Mouse (Mus musculus) lung, embryonic 16.5 days (tissue): ENCODE measurements around the gene Mvb12b. TPM values are rescaled to one million over a fixed set of nuclear protein-coding genes. Genes with fewer than 3 reads are reported as not detected.

ENCODE experiments used
- ATAC-seq: fragments of 200-750 bp; cut with Nextera tagmentation; 2 replicates; pipeline ENCODE4 v1.8.0; 2017; ENCODE audit warnings: low read depth, mild to moderate bottlenecking, moderate library complexity
- H3K27ac ChIP-seq: fragments of 300-500 bp; sonication (generic); 2 replicates; pipeline ENCODE4 v1.5.1; 2014; ENCODE audit warnings: mild to moderate bottlenecking, control low read depth, low read length
- H3K27me3 ChIP-seq: fragments of 300-500 bp; sonication (generic); 2 replicates; pipeline ENCODE4 v1.6.1; 2014; ENCODE audit warnings: low read depth, low read length, mixed read lengths; ENCODE audit not compliant: control insufficient read depth, insufficient read depth
- H3K36me3 ChIP-seq: fragments of 300-500 bp; sonication (generic); 2 replicates; pipeline ENCODE4 v1.6.1; 2014; ENCODE audit warnings: low read length; ENCODE audit not compliant: control insufficient read depth, insufficient read depth
- H3K4me1 ChIP-seq: fragments of 300-500 bp; sonication (generic); replicated peaks from 2 replicates; pipeline ENCODE4 v1.6.1; 2014; ENCODE audit warnings: low read length, mixed read lengths; ENCODE audit not compliant: control insufficient read depth, insufficient read depth
- H3K4me2 ChIP-seq: fragments of 300-500 bp; sonication (generic); 2 replicates; pipeline ENCODE4 v1.6.1; 2014; ENCODE audit warnings: low read depth, low read length, control low read depth
- H3K4me3 ChIP-seq: fragments of 300-500 bp; sonication (generic); 2 replicates; pipeline ENCODE4 v1.5.1; 2014; ENCODE audit warnings: mild to moderate bottlenecking, low read length, control low read depth
- H3K9ac ChIP-seq: fragments of 300-500 bp; sonication (generic); 2 replicates; pipeline ENCODE4 v1.6.1; 2014; ENCODE audit warnings: low read length, control low read depth
- H3K9me3 ChIP-seq: fragments of 300-500 bp; sonication (generic); 2 replicates; pipeline ENCODE4 v1.6.1; 2016; ENCODE audit warnings: low read length; ENCODE audit not compliant: control insufficient read depth
- WGBS: fragments of 180-500 bp; shearing (Covaris S2); extraction: QIAGEN DNeasy Blood & Tissue Kit; methylation state at CpG from one replicate; pipeline ENCODE4 v1.1.7; 2014; 5-methylcytosine and 5-hydroxymethylcytosine counted together
- polyA plus RNA-seq: library from polyadenylated mRNA; unstranded; fragments of >200 nt; fragmentation: Nextera tagmentation; extraction: Ambion mirVana; gene quantifications from 2 replicates; pipeline ENCODE4 v1.2.1, GENCODE M21; 2015

Gene Mvb12b
- polyA plus RNA-seq, 1 experiment from 2014 or later = 21.6 TPM

GRCm38 (mm10) chr2:33870369-33871180 lies 17.2 kb downstream of the Mvb12b start:
- peaks cover 66% of the 10 kb centered on the region for H3K4me1 ChIP-seq
- H3K36me3 ChIP-seq = peaks cover 6% of the 10 kb centered on the region
- no peak overlapping the region for H3K4me2 ChIP-seq
- 48% methylated on average over 17 of the region's 17 CpGs for WGBS
- H3K9ac ChIP-seq = 0 out of 2 replicates have a peak overlapping the region, but pooled peaks have one; percentile 36
- peak; percentile 67 for ATAC-seq
- H3K9me3 ChIP-seq = no peaks in the 10 kb centered on the region
- no peaks in the 10 kb centered on the region for H3K27me3 ChIP-seq
- no peak overlapping the region for H3K4me3 ChIP-seq
- peak overlapping the region; percentile 83 for H3K27ac ChIP-seq

DNA sequence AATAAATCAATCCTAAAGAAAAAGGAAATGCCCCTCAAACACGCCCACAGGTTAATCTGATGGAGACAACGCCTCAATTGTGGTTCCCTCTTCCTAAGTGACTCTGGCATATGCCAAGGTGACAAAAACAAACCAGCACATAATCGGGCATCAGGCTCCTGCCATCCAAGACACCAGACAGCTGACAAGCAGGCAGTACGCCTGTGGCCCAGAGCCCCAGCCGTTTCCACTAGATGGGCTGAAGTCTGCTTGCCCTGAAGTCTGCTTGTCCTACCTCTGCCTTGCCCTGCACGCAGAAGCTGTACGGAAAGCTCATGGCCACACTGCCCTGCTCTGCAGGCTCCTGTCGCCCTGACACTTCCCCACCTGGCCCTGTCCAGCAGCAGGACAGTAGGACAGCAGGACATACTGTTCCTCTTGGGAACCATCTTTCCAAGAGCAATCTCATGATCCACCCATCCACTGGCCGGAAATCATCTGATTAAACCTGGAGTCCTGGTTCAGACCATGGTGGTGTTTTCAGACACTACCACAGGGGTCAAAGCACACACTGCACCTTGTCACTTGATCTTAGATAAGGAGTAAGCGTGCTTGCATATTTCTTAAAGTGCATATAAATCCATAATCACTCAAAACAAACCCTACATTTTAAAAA lies 17.9 kb downstream of the Mvb12b start:
- Histone ChIP-seq H3K36me3 (peaks cover 6% of the 10 kb centered on the region), H3K4me2 (no peak overlapping the region; the same call in 1 of the 2 replicates), H3K4me1 (peaks cover 58% of the 10 kb centered on the region), H3K4me3 (no peak overlapping the region), H3K27ac (peak overlapping the region; percentile 83), H3K27me3 (no peaks in the 10 kb centered on the region), H3K9me3 (no peaks in the 10 kb centered on the region), H3K9ac (peak overlapping the region; percentile 22; the same call in 1 of the 2 replicates)
- 50% methylated on average over 10 of the region's 10 CpGs for WGBS
- no peak for ATAC-seq

- ATAC-seq = no peak
- Histone ChIP-seq H3K4me2 (no peak overlapping the region), H3K36me3 (peaks cover 6% of the 10 kb centered on the region), H3K9me3 (no peaks in the 10 kb centered on the region), H3K9ac (no peak overlapping the region), H3K4me3 (no peak overlapping the region), H3K4me1 (peaks cover 51% of the 10 kb centered on the region), H3K27me3 (no peaks in the 10 kb centered on the region), H3K27ac (peak overlapping the region; percentile 83)
- 40% methylated on average over 5 of the region's 5 CpGs for WGBS
These were observed 18.6 kb downstream of the Mvb12b start for GRCm38 (mm10) chr2:33868996-33869688.

DNA sequence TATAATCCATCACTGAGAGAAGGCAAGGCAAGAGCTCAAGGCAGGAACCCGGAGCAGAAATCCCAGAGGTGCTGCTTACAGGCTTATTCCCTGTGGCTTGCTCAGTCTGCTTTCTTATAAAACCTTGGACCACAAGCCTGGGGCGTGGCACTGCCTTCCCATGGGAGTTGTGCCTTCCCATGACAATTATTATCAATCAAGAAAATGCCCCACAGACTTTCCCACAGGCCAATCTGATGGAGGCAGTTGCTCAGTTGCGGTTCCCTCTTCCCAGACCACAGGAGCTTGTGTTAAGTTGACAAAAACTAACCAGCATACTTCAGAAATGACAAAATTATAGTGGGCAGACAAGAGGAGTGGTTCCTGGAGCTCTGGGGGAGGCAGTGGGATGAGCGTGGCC lies 19.4 kb downstream of the Mvb12b start:
- H3K27ac ChIP-seq = no peak overlapping the region
- H3K36me3 ChIP-seq = peaks cover 3% of the 10 kb centered on the region
- H3K9me3 ChIP-seq = no peaks in the 10 kb centered on the region
- H3K27me3 ChIP-seq = no peaks in the 10 kb centered on the region
- WGBS = 85% methylated on average over 4 of the region's 4 CpGs
- no peak overlapping the region for H3K4me3 ChIP-seq
- H3K9ac ChIP-seq = no peak overlapping the region
- no peak overlapping the region for H3K4me2 ChIP-seq
- H3K4me1 ChIP-seq = peaks cover 43% of the 10 kb centered on the region
- no peak for ATAC-seq

GRCm38 (mm10) chr2:33856746-33857145 lies 31.0 kb downstream of the Mvb12b start:
- 56% methylated on average over 2 of the region's 2 CpGs for WGBS
- Histone ChIP-seq H3K4me3 (no peak overlapping the region), H3K9me3 (no peaks in the 10 kb centered on the region), H3K27me3 (no peaks in the 10 kb centered on the region), H3K36me3 (peaks cover 5% of the 10 kb centered on the region; the same call in 1 of the 2 replicates), H3K27ac (no peak overlapping the region), H3K9ac (no peak overlapping the region), H3K4me2 (no peak overlapping the region), H3K4me1 (peaks cover 11% of the 10 kb centered on the region)
- no peak for ATAC-seq

DNA sequence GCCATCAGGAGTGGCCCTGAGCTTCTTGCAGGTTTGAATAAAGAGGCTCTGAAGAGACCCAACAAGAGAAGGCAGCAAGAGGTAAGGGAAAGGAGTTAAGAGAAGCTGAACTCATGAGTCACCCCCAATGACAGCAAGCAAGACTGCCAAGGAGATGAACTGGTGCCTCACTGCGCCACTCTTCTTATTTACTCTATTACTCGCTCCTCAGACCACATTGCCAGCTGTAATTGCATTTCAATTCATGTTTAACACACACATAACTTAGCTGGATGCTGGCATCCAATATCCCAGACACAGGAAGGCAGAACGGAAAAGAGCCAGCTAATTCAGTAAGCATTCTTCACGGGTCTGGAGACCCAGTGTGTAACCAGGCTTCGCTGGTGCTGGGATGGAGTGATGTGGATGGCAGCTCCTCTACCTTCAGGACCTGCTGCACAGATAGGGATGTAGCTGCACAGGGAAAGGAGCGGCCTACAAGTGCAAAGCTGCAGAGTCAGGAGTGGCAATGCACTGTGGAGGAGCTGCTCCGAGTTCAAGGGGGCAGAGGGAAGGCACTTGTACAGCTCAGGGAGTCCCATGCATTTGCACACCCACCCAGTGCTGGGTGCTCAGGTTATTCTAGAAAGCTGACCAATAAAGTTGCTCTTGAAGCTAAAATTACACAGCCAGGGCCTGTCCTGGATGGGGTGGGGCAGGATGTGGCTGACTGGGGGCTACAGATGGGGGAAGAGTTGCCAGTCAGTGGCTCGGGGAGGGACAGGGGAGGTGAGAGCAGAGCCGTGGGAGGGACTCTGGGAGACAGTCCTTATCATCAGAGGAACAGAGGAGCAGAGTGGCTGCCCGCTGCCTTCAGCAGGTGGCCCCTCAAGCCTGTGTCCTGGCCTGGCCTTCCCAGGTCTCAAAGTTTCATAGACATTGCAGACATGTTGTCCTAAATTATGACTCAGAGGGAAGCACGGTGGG lies 34.5 kb downstream of the Mvb12b start:
- WGBS = 57% methylated on average over 11 of the region's 11 CpGs
- no peak overlapping the region for H3K4me3 ChIP-seq
- H3K4me2 ChIP-seq = no peak overlapping the region
- H3K36me3 ChIP-seq = peaks cover 5% of the 10 kb centered on the region; the same call in 1 of the 2 replicates
- peak; percentile 31; the same call in 1 of the 2 replicates for ATAC-seq
- no peaks in the 10 kb centered on the region for H3K9me3 ChIP-seq
- peaks cover 14% of the 10 kb centered on the region for H3K4me1 ChIP-seq
- H3K9ac ChIP-seq = no peak overlapping the region
- no peaks in the 10 kb centered on the region for H3K27me3 ChIP-seq
- H3K27ac ChIP-seq = no peak overlapping the region

DNA sequence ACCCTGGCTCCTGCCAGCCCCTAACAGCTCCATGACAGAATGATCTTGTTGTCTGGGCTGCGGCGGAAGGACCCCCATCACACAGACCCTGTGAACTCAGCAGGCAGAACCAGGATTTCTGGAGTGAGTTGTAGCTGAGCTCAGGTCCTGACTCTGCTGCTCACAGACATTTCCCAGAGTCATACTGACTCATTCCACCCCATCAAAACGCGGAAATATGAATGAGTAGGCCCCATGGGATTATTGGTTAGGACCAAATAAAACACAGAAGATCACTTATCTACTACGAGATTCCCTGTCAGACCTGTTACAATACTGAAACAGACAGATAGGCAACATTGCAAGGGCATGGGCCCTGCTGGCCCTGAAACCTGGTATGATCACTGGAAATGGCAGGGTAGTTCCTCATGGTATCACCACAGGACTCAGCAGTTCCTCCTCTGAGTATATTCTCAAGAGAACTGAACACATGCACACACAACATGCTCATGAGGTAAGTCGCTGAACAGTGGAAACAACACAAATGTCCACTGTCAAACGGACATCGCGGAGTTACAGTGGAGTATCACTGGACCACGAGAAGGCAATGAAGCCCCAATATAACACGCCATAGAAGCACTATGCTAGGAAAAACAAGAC lies 40.4 kb downstream of the Mvb12b start:
- no peaks in the 10 kb centered on the region for H3K36me3 ChIP-seq
- 77% methylated on average over 11 of the region's 11 CpGs for WGBS
- H3K27ac ChIP-seq = peak overlapping the region; percentile 23; the same call in 1 of the 2 replicates
- no peak overlapping the region for H3K4me3 ChIP-seq
- no peak for ATAC-seq
- no peak overlapping the region for H3K9ac ChIP-seq
- H3K9me3 ChIP-seq = no peaks in the 10 kb centered on the region
- no peaks in the 10 kb centered on the region for H3K27me3 ChIP-seq
- H3K4me1 ChIP-seq = peaks cover 19% of the 10 kb centered on the region
- no peak overlapping the region for H3K4me2 ChIP-seq

- Histone ChIP-seq H3K4me1 (peaks cover 19% of the 10 kb centered on the region), H3K9ac (no peak overlapping the region), H3K4me3 (no peak overlapping the region), H3K9me3 (no peaks in the 10 kb centered on the region), H3K4me2 (no peak overlapping the region), H3K27ac (peak overlapping the region; percentile 23; the same call in 1 of the 2 replicates), H3K27me3 (no peaks in the 10 kb centered on the region), H3K36me3 (no peaks in the 10 kb centered on the region)
- ATAC-seq = peak; percentile 13; the same call in 1 of the 2 replicates
- WGBS = 18% methylated on average over 4 of the region's 4 CpGs
These were observed 41.1 kb downstream of the Mvb12b start for GRCm38 (mm10) chr2:33846635-33847034.
